Mouse (Mus musculus): Measurements from ENCODE around the gene Rpl27a.

DNA sequence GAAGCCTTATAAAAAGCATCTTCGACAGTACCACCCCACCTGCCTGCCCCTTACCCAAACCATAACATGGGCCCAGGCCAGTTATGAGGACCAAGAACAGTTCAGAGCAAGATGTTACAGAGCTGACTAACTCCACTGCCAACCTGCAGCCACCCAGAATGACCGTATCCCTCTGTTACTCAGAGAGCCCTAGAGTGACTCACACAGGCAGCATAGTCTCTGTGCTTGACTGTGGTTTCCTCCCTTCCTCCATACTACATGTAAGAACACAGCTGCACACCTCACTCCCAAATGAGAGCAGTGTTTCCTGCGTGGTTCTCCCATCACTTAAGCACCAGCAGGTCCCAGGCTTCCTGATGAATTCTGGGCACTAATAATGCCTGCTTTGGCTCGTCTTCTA, 48.2 kb upstream of the Rpl27a start:
- no peak for TF ChIP-seq CTCF (IDR thresholded peaks at IDR 0.05; ENCODE audit: low read depth, low read length)
- TF ChIP-seq POLR2A (IDR thresholded peaks at IDR 0.05; ENCODE audit: insufficient read depth, low read length) = no peak
